Mouse (Mus musculus) limb, embryonic 14.5 days (tissue): ENCODE data around the gene Abcg8. TPM values are rescaled to one million over a fixed set of nuclear protein-coding genes. Genes with fewer than 3 reads are reported as not detected.

Experiments used
- ATAC-seq: fragments of 200-750 bp; cut with Nextera tagmentation; 2 replicates; pipeline ENCODE4 v1.8.0; 2017; ENCODE audit warnings: low read depth, moderate number of reproducible peaks, moderate TSS enrichment; ENCODE audit not compliant: low FRiP score
- DNase-seq: peaks from one replicate; pipeline ENCODE4 v3.0.0-alpha.2; 2015; ENCODE audit warnings: low spot score
- H3K27ac ChIP-seq: fragments of 300-500 bp; sonication (generic); replicated peaks from 2 replicates; pipeline ENCODE4 v1.5.1; 2014; ENCODE audit warnings: low read depth, mild to moderate bottlenecking, low read length, moderate library complexity, mixed read lengths
- H3K27me3 ChIP-seq: fragments of 300-500 bp; sonication (generic); 2 replicates; pipeline ENCODE4 v1.6.1; 2014; ENCODE audit warnings: low read length, mixed read lengths; ENCODE audit not compliant: control insufficient read depth, insufficient read depth
- H3K36me3 ChIP-seq: fragments of 300-500 bp; sonication (generic); 2 replicates; pipeline ENCODE4 v1.6.1; 2014; ENCODE audit warnings: mild to moderate bottlenecking, low read length, moderate library complexity, mixed read lengths; ENCODE audit not compliant: control insufficient read depth, insufficient read depth
- H3K4me1 ChIP-seq: fragments of 300-500 bp; sonication (generic); 2 replicates; pipeline ENCODE4 v1.6.1; 2014; ENCODE audit warnings: antibody characterized with exemption, low read length, mixed read lengths; ENCODE audit not compliant: control insufficient read depth, insufficient read depth
- H3K4me2 ChIP-seq: fragments of 300-500 bp; sonication (generic); replicated peaks from 2 replicates; pipeline ENCODE4 v1.6.1; 2014; ENCODE audit warnings: low read depth, mild to moderate bottlenecking, low read length, moderate library complexity; ENCODE audit not compliant: severe bottlenecking
- H3K4me3 ChIP-seq: fragments of 300-500 bp; sonication (generic); replicated peaks from 2 replicates; pipeline ENCODE4 v1.5.1; 2014; ENCODE audit warnings: low read length
- H3K9ac ChIP-seq: fragments of 300-500 bp; sonication (generic); 2 replicates; pipeline ENCODE4 v1.6.1; 2014; ENCODE audit warnings: mild to moderate bottlenecking, low read depth, low read length, moderate library complexity; ENCODE audit not compliant: severe bottlenecking
- H3K9me3 ChIP-seq: fragments of 300-500 bp; sonication (generic); 2 replicates; pipeline ENCODE4 v1.6.1; 2016; ENCODE audit warnings: low read length; ENCODE audit not compliant: control insufficient read depth
- POLR2A ChIP-seq: fragments of 200-500 bp; IDR thresholded peaks from 2 replicates; pipeline ENCODE4 v1.8.0; 2012; ENCODE audit warnings: inconsistent platforms, mild to moderate bottlenecking, moderate library complexity, borderline replicate concordance; ENCODE audit not compliant: insufficient read depth, insufficient read length; ENCODE audit errors: extremely low read depth
- WGBS: fragments of 180-500 bp; shearing (Covaris S2); extraction: QIAGEN DNeasy Blood & Tissue Kit; methylation state at CpG from one replicate; pipeline ENCODE4 v1.1.7; 2014; 5-methylcytosine and 5-hydroxymethylcytosine counted together
- polyA plus RNA-seq, 2 experiments: library from polyadenylated mRNA; depleted of rRNA in 1 of 2; stranded (reverse) in 1 of 2; unstranded in 1 of 2; fragments of >200 nt; fragmentation: Nextera tagmentation in 1 of 2; extraction: Ambion mirVana in 1 of 2; gene quantifications; 2 replicates each; pipeline versions ENCODE4 v1.2.1 to v1.2.3; 2012 to 2014

Abcg8 gene
- polyA plus RNA-seq, 2 experiments = 0.16 TPM; not detected in 1

- WGBS = 62% methylated on average over 5 of the region's 5 CpGs
- no peak overlapping the region for H3K4me3 ChIP-seq
- ATAC-seq (no peak), DNase-seq (no peak)
- no peaks in the 10 kb centered on the region for H3K36me3 ChIP-seq
- no peaks in the 10 kb centered on the region for H3K27me3 ChIP-seq
- TF ChIP-seq POLR2A = no peak
- H3K9me3 ChIP-seq = no peaks in the 10 kb centered on the region
- H3K4me1 ChIP-seq = no peaks in the 10 kb centered on the region
- no peak overlapping the region for H3K4me2 ChIP-seq
- H3K9ac ChIP-seq = no peak overlapping the region
- H3K27ac ChIP-seq = no peak overlapping the region
Observed at GRCm38 (mm10) chr17:84689316-84689715, 13.2 kb downstream of the Abcg8 start.

- Histone ChIP-seq H3K36me3 (no peaks in the 10 kb centered on the region), H3K4me3 (no peak overlapping the region), H3K9me3 (no peaks in the 10 kb centered on the region), H3K9ac (no peak overlapping the region), H3K27me3 (no peaks in the 10 kb centered on the region), H3K4me1 (no peaks in the 10 kb centered on the region), H3K4me2 (no peak overlapping the region), H3K27ac (no peak overlapping the region)
- 69% methylated on average over 5 of the region's 5 CpGs for WGBS
- no peak for ATAC-seq
- DNase-seq = no peak
- TF ChIP-seq POLR2A = no peak
Observed at GRCm38 (mm10) chr17:84690111-84690510, 14.0 kb downstream of the Abcg8 start.

DNA sequence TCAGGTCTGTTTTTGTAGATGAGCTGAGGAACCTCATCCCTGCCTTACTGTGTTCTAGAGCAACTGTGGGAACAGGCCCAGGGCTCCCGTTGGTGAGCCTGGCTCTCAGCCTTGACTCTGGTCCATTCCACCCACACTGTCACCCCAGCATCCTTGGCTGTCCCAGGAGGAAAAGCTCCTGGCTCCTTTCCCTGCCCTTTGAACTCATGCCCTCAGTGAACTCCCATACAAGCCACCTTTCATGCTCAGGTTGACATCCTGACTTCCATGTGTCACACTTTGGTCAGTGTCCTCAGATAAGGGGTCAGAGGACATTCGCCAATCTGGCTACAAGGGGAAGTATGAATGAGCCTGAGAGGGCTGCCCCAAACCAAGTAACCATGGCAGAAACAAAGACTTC, 17.6 kb downstream of the Abcg8 start:
- Histone ChIP-seq H3K4me3 (no peak overlapping the region), H3K4me2 (no peak overlapping the region), H3K4me1 (no peaks in the 10 kb centered on the region), H3K27me3 (no peaks in the 10 kb centered on the region), H3K27ac (no peak overlapping the region), H3K36me3 (no peaks in the 10 kb centered on the region), H3K9ac (no peak overlapping the region), H3K9me3 (no peaks in the 10 kb centered on the region)
- no peak for TF ChIP-seq POLR2A
- no peak for ATAC-seq
- DNase-seq = no peak
- 75% methylated on average over 2 of the region's 2 CpGs for WGBS

DNA sequence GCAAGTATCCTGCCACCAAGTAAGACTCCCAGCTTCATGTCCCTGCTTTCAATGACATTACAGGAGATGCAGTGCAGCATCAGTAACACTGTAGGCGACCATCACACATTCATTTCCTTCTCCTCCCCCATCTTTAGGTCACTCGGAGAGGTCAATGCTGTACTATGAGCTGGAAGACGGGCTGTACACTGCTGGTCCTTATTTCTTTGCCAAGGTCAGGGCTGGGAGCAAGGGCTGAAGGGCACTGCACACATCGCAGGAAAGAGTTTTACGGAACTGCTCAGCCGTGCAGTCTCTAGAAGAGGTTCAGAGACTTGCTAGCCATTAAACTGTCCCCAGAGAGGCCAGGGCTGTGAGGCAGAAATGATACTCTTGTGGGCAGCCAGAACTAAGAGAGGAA, 20.4 kb downstream of the Abcg8 start:
- H3K27me3 ChIP-seq = no peaks in the 10 kb centered on the region
- H3K4me3 ChIP-seq = no peak overlapping the region
- DNase-seq (no peak), ATAC-seq (no peak)
- no peak overlapping the region for H3K9ac ChIP-seq
- 61% methylated on average over 6 of the region's 6 CpGs for WGBS
- TF ChIP-seq POLR2A = no peak
- no peaks in the 10 kb centered on the region for H3K36me3 ChIP-seq
- H3K27ac ChIP-seq = no peak overlapping the region
- no peak overlapping the region for H3K4me2 ChIP-seq
- peaks cover 7% of the 10 kb centered on the region for H3K4me1 ChIP-seq
- no peaks in the 10 kb centered on the region for H3K9me3 ChIP-seq

- Histone ChIP-seq H3K4me3 (no peak overlapping the region), H3K27me3 (no peaks in the 10 kb centered on the region), H3K27ac (no peak overlapping the region), H3K4me1 (peaks cover 11% of the 10 kb centered on the region), H3K4me2 (no peak overlapping the region), H3K9ac (no peak overlapping the region), H3K36me3 (no peaks in the 10 kb centered on the region), H3K9me3 (no peaks in the 10 kb centered on the region)
- 25% methylated on average over 5 of the region's 5 CpGs for WGBS
- no peak for TF ChIP-seq POLR2A
- DNase-seq (peak; percentile 67), ATAC-seq (peak; percentile 62; the same call in 1 of the 2 replicates)
Observed at GRCm38 (mm10) chr17:84698727-84699126, 22.6 kb downstream of the Abcg8 start.

DNA sequence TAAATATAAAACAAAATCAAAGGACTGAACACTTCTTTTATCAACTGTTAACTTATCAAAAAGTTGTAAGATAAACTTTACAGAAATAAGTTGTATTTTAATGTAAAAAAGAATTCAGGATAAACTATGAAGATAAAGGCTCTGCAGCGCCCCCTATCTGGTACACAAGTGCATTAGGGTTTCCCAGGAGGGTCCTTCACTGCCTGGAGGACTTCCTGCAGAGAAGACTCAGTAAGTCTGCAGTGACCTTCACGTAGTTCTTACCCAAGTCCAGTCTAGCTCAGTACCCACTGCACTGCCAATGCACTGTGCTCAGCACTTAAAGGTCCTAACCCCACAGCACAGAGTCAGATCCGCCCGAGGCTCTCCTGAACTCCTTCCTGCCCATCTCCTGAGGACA, 31.3 kb downstream of the Abcg8 start:
- Histone ChIP-seq H3K4me1 (peaks cover 4% of the 10 kb centered on the region; the same call in 1 of the 2 replicates), H3K27me3 (no peaks in the 10 kb centered on the region), H3K9me3 (no peaks in the 10 kb centered on the region), H3K27ac (no peak overlapping the region), H3K9ac (no peak overlapping the region), H3K36me3 (peaks cover 48% of the 10 kb centered on the region), H3K4me3 (no peak overlapping the region), H3K4me2 (no peak overlapping the region)
- DNase-seq (no peak), ATAC-seq (no peak)
- WGBS = 69% methylated on average over 4 of the region's 4 CpGs
- no peak for TF ChIP-seq POLR2A
